Mouse (Mus musculus) naive thymus-derived CD4-positive, alpha-beta T cell, adult 5 months (primary cell): ENCODE measurements around the gene Gm3159. TPM values are rescaled to one million over a fixed set of nuclear protein-coding genes. Genes with fewer than 3 reads are reported as not detected.

Source experiments
- polyA plus RNA-seq: library from polyadenylated mRNA; unstranded; fragments of 100-300 nt; shearing (Covaris generic); gene quantifications from one replicate; pipeline ENCODE4 v1.2.1, GENCODE M21; 2017

Gene Gm3159
- polyA plus RNA-seq, result not detected

GRCm38 (mm10) chr14:4397226-4397625 is at the start of gene Gm3159:
Gm3159 (plus strand) TSS chr14:4397526.

GRCm38 (mm10) chr14:4414965-4415835 is 17.9 kb downstream of the Gm3159 start, which contains the start of gene Gm3164:
Gm3164 (plus strand) TSS chr14:4415448.

GRCm38 (mm10) chr14:4430692-4431091 is 33.4 kb downstream of the Gm3159 start, which contains the start of gene Gm3173:
Gm3173 (plus strand) TSS chr14:4430992.

Other genes with a start within 250 kb of the Gm3159 start
- gene Gm3127, start 232.5 kb upstream of the Gm3159 start, polyA plus RNA-seq, result not detected
- not detected for gene Gm2974, start 214.9 kb upstream of the Gm3159 start, polyA plus RNA-seq
- gene Gm3138, start 147.9 kb upstream of the Gm3159 start, polyA plus RNA-seq, result not detected
- gene Gm3149, start 80.2 kb upstream of the Gm3159 start, polyA plus RNA-seq, result not detected
- gene 2610042L04Rik, start 62.8 kb upstream of the Gm3159 start, polyA plus RNA-seq, result not detected
- not detected for gene Gm3164, start 17.9 kb downstream of the Gm3159 start, polyA plus RNA-seq
- not detected for gene Gm3173, start 33.5 kb downstream of the Gm3159 start, polyA plus RNA-seq
- not detected for gene Gm3182, start 84.2 kb downstream of the Gm3159 start, polyA plus RNA-seq
- gene Gm3047, start 157.9 kb downstream of the Gm3159 start, polyA plus RNA-seq, result not detected
- not detected for gene Gm8159, start 234.8 kb downstream of the Gm3159 start, polyA plus RNA-seq